Comparison of ENCODE assay signal across 24 mouse cellular contexts in the genomic region with DNA sequence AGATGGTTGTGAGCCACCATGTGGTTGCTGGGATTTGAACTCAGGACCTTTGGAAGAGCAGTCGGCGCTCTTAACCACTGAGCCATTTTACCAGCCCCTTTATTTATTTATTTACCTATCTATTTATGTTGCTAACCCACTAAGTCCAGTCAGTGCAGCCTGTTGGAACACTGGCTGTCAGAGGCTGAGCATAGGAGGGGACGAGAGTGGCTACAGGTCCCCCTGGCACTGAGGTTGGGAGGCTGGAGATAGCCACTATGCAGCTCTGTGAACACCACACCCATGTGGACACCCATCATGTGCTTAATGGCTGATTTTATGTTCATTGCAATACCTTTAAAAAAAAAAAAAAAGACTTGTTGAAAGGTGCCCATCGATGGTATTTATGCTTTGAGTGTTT. TPM values are rescaled to one million over a fixed set of nuclear protein-coding genes. Genes with fewer than 3 reads are reported as not detected.
DNase-seq lines count a peak whose midpoint lies in the region; ATAC-seq and TF ChIP-seq lines count a peak whose summit lies in the region.
"Had no signal": no experiment of that assay in that cellular context is flagged by ENCODE, and none has a peak within 500 bp of the region (broad histone marks: within the 10 kb centered on the region; RNA-seq: fewer than 3 reads in every experiment).

No protein-coding gene starts in this region.

- H3K9me3 ChIP-seq in embryonic facial prominence, embryonic 13.5 days = no peaks in the 10 kb centered on the region
- no peaks in the 10 kb centered on the region for H3K9me3 ChIP-seq in embryonic facial prominence, embryonic 10.5 days
- no peaks in the 10 kb centered on the region for H3K9me3 ChIP-seq in heart, embryonic 11.5 days (replicated peaks; ENCODE audit: control insufficient read depth, low read length)
- no peaks in the 10 kb centered on the region for H3K9me3 ChIP-seq in heart, postnatal 0 days (replicated peaks; ENCODE audit: control insufficient read depth, low read length)
- no peaks in the 10 kb centered on the region for H3K9me3 ChIP-seq in embryonic facial prominence, embryonic 15.5 days (replicated peaks)
- H3K9me3 ChIP-seq: embryonic facial prominence, embryonic 12.5 days; liver, embryonic 12.5 days; midbrain, embryonic 10.5 days; neural tube, embryonic 15.5 days had no signal

- no peaks in the 10 kb centered on the region for H3K27me3 ChIP-seq in embryonic facial prominence, embryonic 13.5 days
- H3K27me3 ChIP-seq in embryonic facial prominence, embryonic 10.5 days (replicated peaks; ENCODE audit: low read depth, poor library complexity, severe bottlenecking) = no peaks in the 10 kb centered on the region
- no peaks in the 10 kb centered on the region for H3K27me3 ChIP-seq in heart, embryonic 11.5 days (ENCODE audit: control insufficient read depth, insufficient read depth, low read length)
- H3K27me3 ChIP-seq in heart, postnatal 0 days (ENCODE audit: control insufficient read depth, insufficient read depth, low read length) = no peaks in the 10 kb centered on the region
- H3K27me3 ChIP-seq in embryonic facial prominence, embryonic 15.5 days = no peaks in the 10 kb centered on the region
- H3K27me3 ChIP-seq: embryonic facial prominence, embryonic 12.5 days; liver, embryonic 12.5 days; neural tube, embryonic 15.5 days had no signal

- intact Hi-C loops in heart, postnatal 36 days (cut with DNase I) = no loop called here

- DNase-seq in embryonic facial prominence, embryonic 10.5 days (ENCODE audit: low spot score) = no peak
- DNase-seq in heart, postnatal 36 days = no peak
- no peak for DNase-seq in heart, postnatal 0 days (ENCODE audit: low spot score)
- no peak for DNase-seq in heart, adult 18-20 months
- DNase-seq: adrenal gland, postnatal 10 days; cerebellum, adult 18-20 months; cerebellum, postnatal 14 days; gastrocnemius, adult 2 months; kidney, adult 18-20 months; kidney, postnatal 4 days; layer of hippocampus, adult 9-11 months; lung, adult 18-20 months; lung, postnatal 10 days; thymus, adult 18-20 months; thymus, postnatal 36 days had no signal

- no peak overlapping the region for H3K9ac ChIP-seq in embryonic facial prominence, embryonic 13.5 days
- H3K9ac ChIP-seq in heart, embryonic 11.5 days (ENCODE audit: low read depth, low read length) = no peak overlapping the region
- no peak overlapping the region for H3K9ac ChIP-seq in heart, postnatal 0 days (replicated peaks; ENCODE audit: low read depth, low read length)
- H3K9ac ChIP-seq in embryonic facial prominence, embryonic 15.5 days = no peak overlapping the region
- H3K9ac ChIP-seq: embryonic facial prominence, embryonic 12.5 days; hindbrain, embryonic 14.5 days; liver, embryonic 12.5 days; neural tube, embryonic 15.5 days had no signal

- H3K4me2 ChIP-seq in embryonic facial prominence, embryonic 13.5 days = peak overlapping the region; percentile 5; the same call in 1 of the 2 replicates
- H3K4me2 ChIP-seq in heart, embryonic 11.5 days = peak overlapping the region; percentile 53
- peak overlapping the region; percentile 39; the same call in 1 of the 2 replicates for H3K4me2 ChIP-seq in heart, postnatal 0 days (ENCODE audit: low read depth, low read length)
- 0 out of 2 replicates have a peak overlapping the region, but pooled peaks have one; percentile 17 for H3K4me2 ChIP-seq in embryonic facial prominence, embryonic 15.5 days (replicated peaks)
- H3K4me2 ChIP-seq: embryonic facial prominence, embryonic 12.5 days; hindbrain, embryonic 14.5 days; liver, embryonic 12.5 days; neural tube, embryonic 15.5 days had no signal

- 94% methylated on average over 4 of the region's 4 CpGs for WGBS in embryonic facial prominence, embryonic 13.5 days
- WGBS in embryonic facial prominence, embryonic 10.5 days = 87% methylated on average over 4 of the region's 4 CpGs
- WGBS in heart, embryonic 11.5 days (ENCODE audit: insufficient replicate concordance) = 85% methylated on average over 4 of the region's 4 CpGs
- WGBS in heart, postnatal 0 days = 85% methylated on average over 4 of the region's 4 CpGs
- 86% methylated on average over 4 of the region's 4 CpGs for WGBS in embryonic facial prominence, embryonic 15.5 days

- H3K4me1 ChIP-seq in embryonic facial prominence, embryonic 13.5 days = 0 out of 2 replicates have a peak, but pooled peaks cover 12% of the 10 kb centered on the region
- H3K4me1 ChIP-seq in embryonic facial prominence, embryonic 10.5 days = peaks cover 6% of the 10 kb centered on the region; the same call in 1 of the 2 replicates
- no peaks in the 10 kb centered on the region for H3K4me1 ChIP-seq in heart, embryonic 11.5 days (ENCODE audit: control insufficient read depth, insufficient read depth, low read length)
- peaks cover 6% of the 10 kb centered on the region for H3K4me1 ChIP-seq in heart, postnatal 0 days (ENCODE audit: control insufficient read depth, insufficient read depth)
- peaks cover 11% of the 10 kb centered on the region; the same call in 1 of the 2 replicates for H3K4me1 ChIP-seq in embryonic facial prominence, embryonic 15.5 days
- H3K4me1 ChIP-seq: liver, embryonic 12.5 days had no signal

- no peak for TF ChIP-seq CTCF in heart, postnatal 0 days (IDR thresholded peaks at IDR 0.05; ENCODE audit: low read depth)

- no peak for ATAC-seq in embryonic facial prominence, embryonic 13.5 days (ENCODE audit: insufficient number of reproducible peaks, insufficient read depth, low FRiP score, low TSS enrichment, low read depth)
- ATAC-seq in heart, embryonic 11.5 days (replicated peaks; ENCODE audit: insufficient number of reproducible peaks, low FRiP score, low TSS enrichment) = no peak
- ATAC-seq in heart, postnatal 0 days (ENCODE audit: insufficient read depth, low read depth) = no peak
- no peak for ATAC-seq in embryonic facial prominence, embryonic 15.5 days (ENCODE audit: insufficient number of reproducible peaks, low FRiP score, low TSS enrichment, low read depth)
- ATAC-seq: inflammation-experienced regulatory T-cells, adult 6 months; liver, embryonic 12.5 days had no signal

- no peak overlapping the region for H3K4me3 ChIP-seq in embryonic facial prominence, embryonic 13.5 days
- H3K4me3 ChIP-seq in embryonic facial prominence, embryonic 10.5 days = no peak overlapping the region
- H3K4me3 ChIP-seq in heart, embryonic 11.5 days (ENCODE audit: low read depth, low read length) = no peak overlapping the region
- H3K4me3 ChIP-seq in heart, postnatal 0 days (ENCODE audit: low read depth, low read length) = no peak overlapping the region
- no peak overlapping the region for H3K4me3 ChIP-seq in embryonic facial prominence, embryonic 15.5 days (replicated peaks)
- H3K4me3 ChIP-seq: embryonic facial prominence, embryonic 12.5 days; gastrocnemius, adult 2 months; liver, embryonic 12.5 days; midbrain, embryonic 10.5 days; neural tube, embryonic 15.5 days had no signal

- H3K36me3 ChIP-seq in embryonic facial prominence, embryonic 13.5 days = no peaks in the 10 kb centered on the region
- H3K36me3 ChIP-seq in embryonic facial prominence, embryonic 10.5 days (replicated peaks) = no peaks in the 10 kb centered on the region
- no peaks in the 10 kb centered on the region for H3K36me3 ChIP-seq in heart, embryonic 11.5 days (ENCODE audit: control insufficient read depth, insufficient read depth, low read length)
- no peaks in the 10 kb centered on the region for H3K36me3 ChIP-seq in heart, postnatal 0 days (replicated peaks; ENCODE audit: control insufficient read depth, insufficient read depth, low read length)
- no peaks in the 10 kb centered on the region for H3K36me3 ChIP-seq in embryonic facial prominence, embryonic 15.5 days
- H3K36me3 ChIP-seq: embryonic facial prominence, embryonic 12.5 days; liver, embryonic 12.5 days; midbrain, embryonic 10.5 days; neural tube, embryonic 15.5 days had no signal

- no peak for TF ChIP-seq EP300 in heart, postnatal 0 days (IDR thresholded peaks at IDR 0.05; ENCODE audit: low read depth)

- no peak overlapping the region for H3K27ac ChIP-seq in embryonic facial prominence, embryonic 13.5 days
- H3K27ac ChIP-seq in embryonic facial prominence, embryonic 10.5 days (replicated peaks) = no peak overlapping the region
- no peak overlapping the region for H3K27ac ChIP-seq in heart, embryonic 11.5 days (ENCODE audit: low read depth, low read length)
- no peak overlapping the region for H3K27ac ChIP-seq in heart, postnatal 0 days (ENCODE audit: low read depth)
- no peak overlapping the region for H3K27ac ChIP-seq in embryonic facial prominence, embryonic 15.5 days (replicated peaks)
- H3K27ac ChIP-seq: embryonic facial prominence, embryonic 12.5 days; gastrocnemius, adult 2 months; hindbrain, embryonic 14.5 days; liver, embryonic 12.5 days; midbrain, embryonic 10.5 days; neural tube, embryonic 15.5 days had no signal

RNA-seq across cellular contexts. Expression of a gene that starts 27.3 kb away (rescaled TPM):
- polyA plus RNA-seq in embryonic facial prominence, embryonic 13.5 days (2015; fragmentation: Nextera tagmentation; extraction: Ambion mirVana) = 1.4 and 1.7 TPM in 2 replicates
- polyA plus RNA-seq in embryonic facial prominence, embryonic 10.5 days (2016; fragmentation: Nextera tagmentation; extraction: Ambion mirVana) = 4.3 and 4.5 TPM in 2 replicates
- 0.32 and 0.64 TPM in 2 replicates for polyA plus RNA-seq in heart, embryonic 11.5 days (2014; fragmentation: Nextera tagmentation; extraction: Ambion mirVana)
- total RNA-seq in heart, postnatal 36 days (2021) = 1 to 10 TPM in 1 of 2 experiments, under 1 TPM in 1; 0.97 to 1.4 TPM
- 3.1 and 7.3 TPM in 2 replicates for total RNA-seq in heart, postnatal 0 days (2014; rRNA removed; ENCODE audit: low replicate concordance)
- polyA plus RNA-seq in heart, postnatal 0 days (2015; fragmentation: Nextera tagmentation; extraction: Ambion mirVana) = 3.1 and 4.0 TPM in 2 replicates
- under 1 TPM; 0.62 to 0.94 TPM for total RNA-seq in heart, adult 18-20 months (2021)
- polyA plus RNA-seq in embryonic facial prominence, embryonic 15.5 days (2015; fragmentation: Nextera tagmentation; extraction: Ambion mirVana) = 3.4 and 4.7 TPM in 2 replicates
